Mouse (Mus musculus) small intestine, adult 2 months (tissue): ENCODE measurements around the gene Cul4a. TPM values are rescaled to one million over a fixed set of nuclear protein-coding genes. Genes with fewer than 3 reads are reported as not detected.

Source experiments
- H3K27ac ChIP-seq: fragments of 200-500 bp; 2 replicates; pipeline ENCODE4 v1.5.1; 2012; ENCODE audit warnings: low read depth, low read length, control low read depth, inconsistent platforms; ENCODE audit not compliant: insufficient read depth
- H3K27me3 ChIP-seq: fragments of 200-500 bp; 2 replicates; pipeline ENCODE4 v1.6.1; 2012; ENCODE audit warnings: mild to moderate bottlenecking, moderate library complexity, low read length, inconsistent platforms; ENCODE audit not compliant: control insufficient read depth, insufficient read depth
- H3K36me3 ChIP-seq: fragments of 200-500 bp; 2 replicates; pipeline ENCODE4 v1.6.1; 2012; ENCODE audit warnings: mild to moderate bottlenecking, low read length, control low read depth, inconsistent platforms; ENCODE audit not compliant: control insufficient read depth, insufficient read depth
- H3K4me1 ChIP-seq: fragments of 200-500 bp; 2 replicates; pipeline ENCODE4 v1.6.1; 2012; ENCODE audit warnings: low read length, inconsistent platforms, mixed read lengths; ENCODE audit not compliant: control insufficient read depth, insufficient read depth, insufficient read length
- H3K4me3 ChIP-seq: fragments of 200-500 bp; 2 replicates; pipeline ENCODE4 v1.5.1; 2012; ENCODE audit warnings: low read depth, mild to moderate bottlenecking, control low read depth, inconsistent platforms, low read length, moderate library complexity
- CTCF ChIP-seq: fragments of 200-500 bp; IDR thresholded peaks from 2 replicates; pipeline ENCODE4 v1.5.1; 2012; ENCODE audit warnings: low read depth, mild to moderate bottlenecking, control low read depth, inconsistent platforms, low read length, moderate library complexity, mixed read lengths; ENCODE audit not compliant: insufficient replicate concordance, insufficient read length; ENCODE audit errors: extremely low read depth
- POLR2A ChIP-seq: fragments of 200-500 bp; IDR thresholded peaks from 2 replicates; pipeline ENCODE4 v1.6.1; 2012; ENCODE audit warnings: low read depth, mild to moderate bottlenecking, control low read depth, inconsistent platforms, low read length, moderate library complexity
- WGBS: fragments of 180-500 bp; shearing (Covaris S2); methylation state at CpG from one replicate; pipeline ENCODE4 v1.1.7; 2018; 5-methylcytosine and 5-hydroxymethylcytosine counted together
- polyA plus RNA-seq: library from polyadenylated mRNA; depleted of rRNA; stranded (reverse); fragments of >200 nt; gene quantifications from 2 replicates; pipeline ENCODE4 v1.2.3, GENCODE M21; 2012

Gene Cul4a
- polyA plus RNA-seq, 1 experiment = 23.8 TPM

DNA sequence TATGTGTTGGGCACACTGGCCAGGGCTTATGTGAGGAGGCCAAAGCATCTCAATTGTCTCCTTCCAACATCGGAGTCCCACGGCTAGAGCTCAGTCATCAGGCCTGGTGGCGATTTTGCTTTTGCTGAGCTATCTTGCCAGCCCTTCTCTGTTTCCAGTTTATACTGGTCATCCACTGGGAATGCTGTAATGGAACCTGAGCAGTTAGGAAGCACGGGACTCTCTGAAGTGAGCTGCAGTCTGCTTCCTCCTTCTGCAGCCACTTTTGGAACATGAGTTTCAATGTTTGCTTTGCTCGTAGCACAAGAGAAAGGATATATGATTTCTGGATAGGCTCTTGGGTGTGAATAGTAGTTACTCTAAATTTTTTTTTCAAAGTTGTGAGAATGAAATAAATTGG, 58.9 kb downstream of the Cul4a start:
- no peaks in the 10 kb centered on the region for H3K27me3 ChIP-seq
- TF ChIP-seq CTCF (no peak), POLR2A (no peak)

GRCm38 (mm10) chr8:13170510-13170909, 65.1 kb downstream of the Cul4a start:
- TF ChIP-seq CTCF = no peak
- TF ChIP-seq POLR2A = no peak
- peaks cover 85% of the 10 kb centered on the region for H3K36me3 ChIP-seq
- no peak overlapping the region for H3K27ac ChIP-seq
- no peak overlapping the region for H3K4me3 ChIP-seq
- 52% methylated on average over 1 of the region's 1 CpGs for WGBS
- H3K27me3 ChIP-seq = no peaks in the 10 kb centered on the region
- no peaks in the 10 kb centered on the region for H3K4me1 ChIP-seq

More for the DNA sequence above, 58.9 kb downstream of the Cul4a start:
- no peak overlapping the region for H3K27ac ChIP-seq
- peaks cover 14% of the 10 kb centered on the region; the same call in 1 of the 2 replicates for H3K4me1 ChIP-seq
- H3K4me3 ChIP-seq = no peak overlapping the region
- peaks cover 29% of the 10 kb centered on the region for H3K36me3 ChIP-seq
- 75% methylated on average over 5 of the region's 5 CpGs for WGBS

DNA sequence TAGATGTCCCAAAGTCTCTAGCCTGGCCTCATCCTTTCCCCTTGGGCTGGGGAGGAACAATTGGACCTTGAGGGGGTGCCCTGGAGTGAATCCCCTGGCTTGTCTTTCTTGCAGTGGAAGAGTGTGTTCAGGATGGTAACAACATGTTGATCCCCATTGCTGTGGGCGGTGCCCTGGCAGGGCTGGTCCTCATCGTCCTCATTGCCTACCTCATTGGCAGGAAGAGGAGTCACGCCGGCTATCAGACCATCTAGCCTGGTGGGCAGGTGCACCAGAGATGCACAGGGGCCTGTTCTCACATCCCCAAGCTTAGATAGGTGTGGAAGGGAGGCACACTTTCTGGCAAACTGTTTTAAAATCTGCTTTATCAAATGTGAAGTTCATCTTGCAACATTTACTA, 68.9 kb downstream of the Cul4a start:
- TF ChIP-seq CTCF (no peak), POLR2A (no peak)
- Histone ChIP-seq H3K4me3 (no peak overlapping the region), H3K27me3 (no peaks in the 10 kb centered on the region), H3K4me1 (no peaks in the 10 kb centered on the region), H3K27ac (no peak overlapping the region), H3K36me3 (peaks cover 83% of the 10 kb centered on the region)
- 65% methylated on average over 4 of the region's 4 CpGs for WGBS

GRCm38 (mm10) chr8:13174811-13175210, 69.4 kb downstream of the Cul4a start:
- Histone ChIP-seq H3K27ac (no peak overlapping the region), H3K36me3 (peaks cover 80% of the 10 kb centered on the region), H3K27me3 (no peaks in the 10 kb centered on the region), H3K4me3 (no peak overlapping the region), H3K4me1 (no peaks in the 10 kb centered on the region)
- WGBS = 81% methylated on average over 4 of the region's 4 CpGs
- TF ChIP-seq POLR2A (no peak), CTCF (no peak)

- no peaks in the 10 kb centered on the region for H3K27me3 ChIP-seq
- no peak overlapping the region for H3K27ac ChIP-seq
- H3K4me1 ChIP-seq = no peaks in the 10 kb centered on the region
- 74% methylated on average over 1 of the region's 1 CpGs for WGBS
- TF ChIP-seq POLR2A (no peak), CTCF (no peak)
- no peak overlapping the region for H3K4me3 ChIP-seq
- H3K36me3 ChIP-seq = peaks cover 73% of the 10 kb centered on the region
Observed at GRCm38 (mm10) chr8:13175650-13176049, 70.2 kb downstream of the Cul4a start.

- Histone ChIP-seq H3K36me3 (peaks cover 63% of the 10 kb centered on the region), H3K4me1 (no peaks in the 10 kb centered on the region), H3K27me3 (no peaks in the 10 kb centered on the region), H3K4me3 (no peak overlapping the region), H3K27ac (no peak overlapping the region)
- TF ChIP-seq CTCF = no peak
- TF ChIP-seq POLR2A = no peak
- WGBS = 75% methylated on average over 7 of the region's 7 CpGs
Observed at GRCm38 (mm10) chr8:13177173-13177852, 71.9 kb downstream of the Cul4a start.

- Histone ChIP-seq H3K4me1 (no peaks in the 10 kb centered on the region), H3K27ac (no peak overlapping the region), H3K4me3 (no peak overlapping the region), H3K27me3 (no peaks in the 10 kb centered on the region), H3K36me3 (peaks cover 58% of the 10 kb centered on the region)
- WGBS = 88% methylated on average over 5 of the region's 5 CpGs
- no peak for TF ChIP-seq POLR2A
- TF ChIP-seq CTCF = no peak
Observed at GRCm38 (mm10) chr8:13178137-13178536, 72.7 kb downstream of the Cul4a start.

GRCm38 (mm10) chr8:13179482-13179881, 74.1 kb downstream of the Cul4a start:
- H3K4me3 ChIP-seq = no peak overlapping the region
- 85% methylated on average over 6 of the region's 6 CpGs for WGBS
- peaks cover 52% of the 10 kb centered on the region for H3K36me3 ChIP-seq
- no peaks in the 10 kb centered on the region for H3K27me3 ChIP-seq
- no peak overlapping the region for H3K27ac ChIP-seq
- TF ChIP-seq POLR2A (no peak), CTCF (no peak)
- H3K4me1 ChIP-seq = no peaks in the 10 kb centered on the region
